Mouse (Mus musculus) forebrain, embryonic 12.5 days (tissue): ENCODE measurements at regions not wholly inside any gene's neighbourhood (a gene's known extent, or its start where the extent isn't known, plus 50 kb on each side); places are given as distances from the start of the nearest gene placed in this dataset.

Experiments used
- ATAC-seq: fragments of 200-750 bp; cut with Nextera tagmentation; 2 replicates; pipeline ENCODE4 v1.8.0; 2017; ENCODE audit warnings: moderate TSS enrichment; ENCODE audit not compliant: low FRiP score
- H3K27ac ChIP-seq: fragments of 300-500 bp; sonication (generic); 2 replicates; pipeline ENCODE4 v1.5.1; 2016; ENCODE audit warnings: mild to moderate bottlenecking
- H3K27me3 ChIP-seq: fragments of 300-500 bp; sonication (generic); 2 replicates; pipeline ENCODE4 v1.6.1; 2016; ENCODE audit warnings: mild to moderate bottlenecking
- H3K36me3 ChIP-seq: fragments of 300-500 bp; sonication (generic); replicated peaks from 2 replicates; pipeline ENCODE4 v1.6.1; 2016; ENCODE audit warnings: mild to moderate bottlenecking
- H3K4me1 ChIP-seq: fragments of 300-500 bp; sonication (generic); 2 replicates; pipeline ENCODE4 v1.6.1; 2016
- H3K4me2 ChIP-seq: fragments of 300-500 bp; sonication (generic); 2 replicates; pipeline ENCODE4 v1.6.1; 2016; ENCODE audit warnings: mild to moderate bottlenecking, moderate library complexity
- H3K4me3 ChIP-seq: fragments of 300-500 bp; sonication (generic); replicated peaks from 2 replicates; pipeline ENCODE4 v1.5.1; 2016; ENCODE audit warnings: mild to moderate bottlenecking
- H3K9ac ChIP-seq: fragments of 300-500 bp; sonication (generic); 2 replicates; pipeline ENCODE4 v1.6.1; 2016; ENCODE audit warnings: mild to moderate bottlenecking
- H3K9me3 ChIP-seq: fragments of 300-500 bp; sonication (generic); 2 replicates; pipeline ENCODE4 v1.6.1; 2016
- WGBS: fragments of 180-500 bp; shearing (Covaris S2); methylation state at CpG from one replicate; pipeline ENCODE4 v1.1.7; 2016; 5-methylcytosine and 5-hydroxymethylcytosine counted together

- ATAC-seq = no peak
- H3K9me3 ChIP-seq = no peaks in the 10 kb centered on the region
- no peaks in the 10 kb centered on the region for H3K27me3 ChIP-seq
- no peak overlapping the region for H3K27ac ChIP-seq
- WGBS = 89% methylated on average over 2 of the region's 2 CpGs
- H3K4me2 ChIP-seq = no peak overlapping the region
- H3K9ac ChIP-seq = no peak overlapping the region
- H3K36me3 ChIP-seq = no peaks in the 10 kb centered on the region
- H3K4me1 ChIP-seq = no peaks in the 10 kb centered on the region
- H3K4me3 ChIP-seq = no peak overlapping the region
These were observed 1106.0 kb downstream of the Grm8 start for GRCm38 (mm10) chr6:27029008-27029407.

GRCm38 (mm10) chr6:27028377-27028776, 1106.6 kb downstream of the Grm8 start:
- H3K4me2 ChIP-seq = no peak overlapping the region
- H3K36me3 ChIP-seq = no peaks in the 10 kb centered on the region
- H3K4me1 ChIP-seq = no peaks in the 10 kb centered on the region
- WGBS = 37% methylated on average over 2 of the region's 2 CpGs
- no peaks in the 10 kb centered on the region for H3K27me3 ChIP-seq
- no peak overlapping the region for H3K27ac ChIP-seq
- H3K9me3 ChIP-seq = no peaks in the 10 kb centered on the region
- H3K4me3 ChIP-seq = no peak overlapping the region
- ATAC-seq = peak; percentile 30; the same call in 1 of the 2 replicates
- no peak overlapping the region for H3K9ac ChIP-seq

DNA sequence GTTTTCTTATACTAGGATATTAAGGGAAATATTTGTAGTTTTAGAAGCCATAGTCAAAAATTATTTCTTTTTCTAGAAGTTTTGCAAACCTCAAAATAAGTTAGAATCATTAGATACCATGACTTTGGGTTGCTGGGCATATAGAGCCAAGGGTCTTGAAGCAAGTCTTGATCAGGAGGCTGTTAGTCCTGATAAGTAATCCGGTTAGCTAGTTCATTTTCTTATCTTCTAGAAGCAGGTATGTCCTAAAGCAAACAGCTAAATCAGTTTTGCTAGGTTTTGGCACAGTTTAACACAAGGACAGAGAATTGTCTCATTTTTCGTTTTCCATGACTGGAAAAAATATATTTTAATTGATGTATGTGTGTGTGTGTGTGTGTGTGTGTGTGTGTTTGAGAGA, 1113.3 kb downstream of the Grm8 start:
- Histone ChIP-seq H3K4me1 (no peaks in the 10 kb centered on the region), H3K9me3 (no peaks in the 10 kb centered on the region), H3K27me3 (no peaks in the 10 kb centered on the region), H3K36me3 (no peaks in the 10 kb centered on the region), H3K4me3 (no peak overlapping the region), H3K4me2 (no peak overlapping the region), H3K9ac (no peak overlapping the region), H3K27ac (no peak overlapping the region)
- 85% methylated on average over 2 of the region's 2 CpGs for WGBS
- ATAC-seq = no peak

GRCm38 (mm10) chr6:27014475-27014874, 1120.5 kb downstream of the Grm8 start:
- H3K36me3 ChIP-seq = no peaks in the 10 kb centered on the region
- no peak overlapping the region for H3K9ac ChIP-seq
- H3K27ac ChIP-seq = no peak overlapping the region
- H3K27me3 ChIP-seq = no peaks in the 10 kb centered on the region
- H3K4me2 ChIP-seq = no peak overlapping the region
- H3K9me3 ChIP-seq = no peaks in the 10 kb centered on the region
- ATAC-seq = no peak
- H3K4me3 ChIP-seq = no peak overlapping the region
- H3K4me1 ChIP-seq = no peaks in the 10 kb centered on the region

DNA sequence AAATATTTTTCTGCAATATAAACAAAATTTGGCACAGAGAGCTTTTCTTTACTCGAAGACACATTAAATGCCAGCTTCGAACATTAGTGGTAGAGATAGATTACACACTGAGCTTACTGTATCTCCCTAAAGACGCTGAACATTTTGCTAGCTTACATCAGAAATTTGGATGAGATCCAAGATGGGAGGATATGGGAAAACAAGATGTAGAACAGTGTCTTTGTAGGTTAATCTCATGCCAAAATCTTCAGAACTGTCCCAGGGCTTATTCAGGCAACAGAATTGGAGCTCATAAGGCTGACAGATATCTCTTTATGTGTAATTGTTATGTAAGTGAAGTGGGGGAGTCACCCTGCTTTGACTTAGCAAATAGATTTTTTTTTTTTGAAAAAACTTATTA, 1158.4 kb downstream of the Grm8 start:
- Histone ChIP-seq H3K4me1 (no peaks in the 10 kb centered on the region), H3K4me2 (no peak overlapping the region), H3K9me3 (no peaks in the 10 kb centered on the region), H3K36me3 (no peaks in the 10 kb centered on the region), H3K4me3 (no peak overlapping the region), H3K27me3 (no peaks in the 10 kb centered on the region), H3K9ac (no peak overlapping the region), H3K27ac (no peak overlapping the region)
- WGBS = 75% methylated on average over 3 of the region's 3 CpGs
- no peak for ATAC-seq

DNA sequence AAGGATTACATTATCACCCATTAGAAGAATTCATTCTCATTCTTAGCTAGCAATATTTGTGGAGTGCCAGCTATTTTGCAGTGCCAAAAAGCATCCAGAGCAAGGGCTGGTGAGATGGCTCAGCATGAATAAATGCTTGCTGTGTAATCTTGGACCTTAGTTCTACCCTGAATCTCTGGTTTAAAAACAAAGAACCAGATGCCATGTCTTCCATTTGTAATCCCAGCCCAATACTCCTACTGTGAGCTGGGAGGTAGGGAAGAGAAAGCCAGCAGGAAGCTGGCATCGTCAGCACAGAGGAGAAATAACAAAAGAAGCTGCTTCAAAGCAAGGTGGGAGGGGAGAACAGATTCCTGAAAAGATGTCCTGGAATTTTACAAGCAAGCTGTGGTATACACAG, 1140.1 kb upstream of the Pot1a start:
- Histone ChIP-seq H3K4me2 (no peak overlapping the region), H3K27ac (no peak overlapping the region), H3K36me3 (no peaks in the 10 kb centered on the region), H3K27me3 (no peaks in the 10 kb centered on the region), H3K4me3 (no peak overlapping the region), H3K4me1 (no peaks in the 10 kb centered on the region), H3K9me3 (no peaks in the 10 kb centered on the region), H3K9ac (no peak overlapping the region)
- WGBS = 5% methylated on average over 1 of the region's 1 CpGs
- ATAC-seq = no peak
